ENCODE assay signal across 8 mouse cellular contexts in the genomic region with DNA sequence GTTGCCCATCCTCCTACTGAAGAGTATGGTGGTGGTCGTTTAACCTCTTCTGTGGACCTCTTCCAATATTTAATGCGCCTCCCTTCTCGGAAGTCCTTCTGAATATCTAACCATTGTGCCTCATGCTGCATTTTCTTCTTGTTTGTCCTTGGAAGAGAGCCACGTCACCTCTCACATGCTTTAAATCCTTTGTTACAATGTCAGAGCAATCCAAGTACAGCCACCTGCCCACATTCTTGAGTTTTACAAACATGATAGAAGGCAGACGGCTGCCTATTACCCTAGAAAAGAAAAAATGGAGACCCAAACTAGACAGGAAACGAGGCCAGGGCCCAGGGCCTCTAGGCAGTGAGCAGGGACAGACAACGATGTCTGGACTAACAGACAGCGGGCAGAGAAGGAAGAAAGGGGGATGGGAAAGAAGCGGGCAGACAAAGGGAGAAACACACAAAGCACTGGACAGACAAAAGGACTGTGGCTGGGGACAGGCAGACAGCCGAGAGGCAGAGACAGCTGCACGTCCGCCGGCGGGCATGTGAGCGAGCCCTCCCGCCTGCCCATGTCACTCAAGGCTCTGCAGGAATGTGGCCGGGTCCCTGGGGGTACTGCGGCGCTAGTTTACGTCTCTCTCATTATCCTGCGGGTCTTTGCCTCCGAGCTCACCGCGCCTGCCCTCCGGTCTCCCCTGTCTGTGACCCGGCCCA. TPM values are rescaled to one million over a fixed set of nuclear protein-coding genes. Genes with fewer than 3 reads are reported as not detected.
A peak's percentile ranks its signal among the peaks of the same experiment; 100 is the strongest.
DNase-seq lines count a peak whose midpoint lies in the region; ATAC-seq and TF ChIP-seq lines count a peak whose summit lies in the region.

No protein-coding gene starts in this region.

- peaks cover 70% of the 10 kb centered on the region for H3K4me1 ChIP-seq in kidney, embryonic 15.5 days
- H3K4me1 ChIP-seq in hindbrain, postnatal 0 days (ENCODE audit: insufficient read depth, low read length), result no peaks in the 10 kb centered on the region

- no peaks in the 10 kb centered on the region for H3K36me3 ChIP-seq in kidney, embryonic 15.5 days
- no peaks in the 10 kb centered on the region for H3K36me3 ChIP-seq in hindbrain, postnatal 0 days (ENCODE audit: insufficient read depth, low read length)

- 4% methylated on average over 26 of the region's 26 CpGs for WGBS in kidney, embryonic 15.5 days
- WGBS in hindbrain, postnatal 0 days, result 3% methylated on average over 26 of the region's 26 CpGs

- TF ChIP-seq CTCF in hindbrain, postnatal 0 days (IDR thresholded peaks at IDR 0.05; ENCODE audit: low read depth), result no peak

- peak overlapping the region; percentile 52 for H3K9ac ChIP-seq in kidney, embryonic 15.5 days
- H3K9ac ChIP-seq in hindbrain, postnatal 0 days (replicated peaks; ENCODE audit: low read length), result peak overlapping the region; percentile 51; the same call in 1 of the 2 replicates

- peak overlapping the region; percentile 82 for H3K27ac ChIP-seq in kidney, embryonic 15.5 days
- H3K27ac ChIP-seq in hindbrain, postnatal 0 days, result 0 out of 2 replicates have a peak overlapping the region, but pooled peaks have one; percentile 51

- peak overlapping the region; percentile 54 for H3K4me3 ChIP-seq in kidney, embryonic 15.5 days (replicated peaks)
- peak overlapping the region; percentile 47 for H3K4me3 ChIP-seq in hindbrain, postnatal 0 days (ENCODE audit: low read length)

- H3K4me2 ChIP-seq in kidney, embryonic 15.5 days, result peak overlapping the region; percentile 94
- H3K4me2 ChIP-seq in hindbrain, postnatal 0 days (ENCODE audit: low read depth, low read length), result peak overlapping the region; percentile 92

- peaks cover 92% of the 10 kb centered on the region for H3K27me3 ChIP-seq in kidney, embryonic 15.5 days
- H3K27me3 ChIP-seq in hindbrain, postnatal 0 days (ENCODE audit: insufficient read depth, low read length), result peaks cover 44% of the 10 kb centered on the region

- DNase-seq in kidney, postnatal 10 days, result no peak
- peak; percentile 77 for DNase-seq in embryo, embryonic 11 days
- DNase-seq in hindbrain, postnatal 0 days (ENCODE audit: low spot score), result no peak
- DNase-seq in naive thymus-derived CD4-positive, alpha-beta T cell, adult 2 months (ENCODE audit: low read depth), result peak; percentile 36
- DNase-seq in adipocyte (ENCODE audit: low spot score), result no peak
- DNase-seq in layer of hippocampus, adult 18-20 months (ENCODE audit: low spot score in 2 of 2), result no peak
- no peak for DNase-seq in lung, postnatal 10 days

- no peak for ATAC-seq in kidney, embryonic 15.5 days (replicated peaks; ENCODE audit: low FRiP score)
- ATAC-seq in hindbrain, postnatal 0 days, result no peak

- no peaks in the 10 kb centered on the region for H3K9me3 ChIP-seq in kidney, embryonic 15.5 days (replicated peaks)
- no peaks in the 10 kb centered on the region for H3K9me3 ChIP-seq in hindbrain, postnatal 0 days (ENCODE audit: low read length)

RNA-seq across cellular contexts. Expression of gene Smug1, which starts 2.9 kb away (rescaled TPM):
- 17.7 and 18.0 TPM in 2 replicates for polyA plus RNA-seq in kidney, embryonic 15.5 days (2015; fragmentation: Nextera tagmentation; extraction: Ambion mirVana)
- total RNA-seq in hindbrain, postnatal 0 days (2014; rRNA removed), result 22.7 and 40.1 TPM in 2 replicates
- 11.9 and 13.2 TPM in 2 replicates for polyA plus RNA-seq in hindbrain, postnatal 0 days (2015; fragmentation: Nextera tagmentation; extraction: Ambion mirVana)
- 10 to 100 TPM; 18.3 to 19.9 TPM for total RNA-seq in layer of hippocampus, adult 18-20 months (2021)

Comparison
In these comparisons a context has a peak if more than half of its experiments do, and no peak if none do; other contexts are left out.
1. DNase-seq: peak in embryo, embryonic 11 days (single experiment) and naive thymus-derived CD4-positive, alpha-beta T cell, adult 2 months (single experiment); none in kidney, postnatal 10 days (single experiment), hindbrain, postnatal 0 days (single experiment), adipocyte (single experiment), layer of hippocampus, adult 18-20 months (0 of 2) and lung, postnatal 10 days (single experiment).